Mouse (Mus musculus) hindbrain, postnatal 0 days (tissue): ENCODE measurements around the gene Nrbf2. TPM values are rescaled to one million over a fixed set of nuclear protein-coding genes. Genes with fewer than 3 reads are reported as not detected.

Experiments used
- ATAC-seq: fragments of 200-750 bp; cut with Nextera tagmentation; 2 replicates; pipeline ENCODE4 v1.8.0; 2017; ENCODE audit warnings: mild to moderate bottlenecking, moderate TSS enrichment, moderate library complexity
- DNase-seq: peaks from one replicate; pipeline ENCODE4 v3.0.0-alpha.2; 2015; ENCODE audit warnings: low spot score
- H3K27ac ChIP-seq: fragments of 300-500 bp; sonication (generic); 2 replicates; pipeline ENCODE4 v1.5.1; 2014; ENCODE audit warnings: mild to moderate bottlenecking
- H3K27me3 ChIP-seq: fragments of 300-500 bp; sonication (generic); 2 replicates; pipeline ENCODE4 v1.6.1; 2014; ENCODE audit warnings: low read length, mixed read lengths; ENCODE audit not compliant: insufficient read depth
- H3K36me3 ChIP-seq: fragments of 300-500 bp; sonication (generic); 2 replicates; pipeline ENCODE4 v1.6.1; 2014; ENCODE audit warnings: low read length, mixed read lengths; ENCODE audit not compliant: insufficient read depth
- H3K4me1 ChIP-seq: fragments of 300-500 bp; sonication (generic); 2 replicates; pipeline ENCODE4 v1.6.1; 2014; ENCODE audit warnings: antibody characterized with exemption, low read length, mixed read lengths; ENCODE audit not compliant: insufficient read depth
- H3K4me2 ChIP-seq: fragments of 300-500 bp; sonication (generic); 2 replicates; pipeline ENCODE4 v1.6.1; 2014; ENCODE audit warnings: low read depth, mild to moderate bottlenecking, low read length, moderate library complexity, mixed read lengths
- H3K4me3 ChIP-seq: fragments of 300-500 bp; sonication (generic); 2 replicates; pipeline ENCODE4 v1.5.1; 2014; ENCODE audit warnings: low read length
- H3K9ac ChIP-seq: fragments of 300-500 bp; sonication (generic); replicated peaks from 2 replicates; pipeline ENCODE4 v1.6.1; 2014; ENCODE audit warnings: mild to moderate bottlenecking, low read length, moderate library complexity, mixed read lengths
- H3K9me3 ChIP-seq: fragments of 300-500 bp; sonication (generic); 2 replicates; pipeline ENCODE4 v1.6.1; 2016; ENCODE audit warnings: low read length, mixed read lengths
- CTCF ChIP-seq: IDR thresholded peaks from 2 replicates; pipeline ENCODE4 v1.5.1; 2016; ENCODE audit warnings: antibody characterized with exemption, control low read depth, low read depth
- WGBS: fragments of 180-500 bp; shearing (Covaris S2); extraction: QIAGEN DNeasy Blood & Tissue Kit; methylation state at CpG from one replicate; pipeline ENCODE4 v1.1.7; 2014; 5-methylcytosine and 5-hydroxymethylcytosine counted together
- polyA plus RNA-seq: library from polyadenylated mRNA; unstranded; fragments of >200 nt; fragmentation: Nextera tagmentation; extraction: Ambion mirVana; gene quantifications from 2 replicates; pipeline ENCODE4 v1.2.1, GENCODE M21; 2015
- total RNA-seq: library from RNA; depleted of rRNA; stranded (reverse); fragments of >200 nt; gene quantifications from 2 replicates; pipeline ENCODE4 v1.2.3, GENCODE M21; 2014

Gene Nrbf2
- total and polyA plus RNA-seq, 2 experiments from 2014 or later = 10.6 to 33.9 TPM

GRCm38 (mm10) chr10:67302340-67302739 lies 17.2 kb upstream of the Nrbf2 start:
- ATAC-seq = no peak
- WGBS = 48% methylated on average over 2 of the region's 2 CpGs
- TF ChIP-seq CTCF = no peak
- no peaks in the 10 kb centered on the region for H3K9me3 ChIP-seq
- H3K27ac ChIP-seq = no peak overlapping the region
- no peaks in the 10 kb centered on the region for H3K4me1 ChIP-seq
- no peaks in the 10 kb centered on the region for H3K36me3 ChIP-seq
- no peak for DNase-seq
- H3K4me3 ChIP-seq = no peak overlapping the region
- H3K9ac ChIP-seq = no peak overlapping the region
- no peak overlapping the region for H3K4me2 ChIP-seq
- H3K27me3 ChIP-seq = no peaks in the 10 kb centered on the region

GRCm38 (mm10) chr10:67301046-67301445 lies 15.9 kb upstream of the Nrbf2 start:
- no peaks in the 10 kb centered on the region for H3K9me3 ChIP-seq
- no peak overlapping the region for H3K9ac ChIP-seq
- WGBS = 92% methylated on average over 6 of the region's 6 CpGs
- no peaks in the 10 kb centered on the region for H3K36me3 ChIP-seq
- no peaks in the 10 kb centered on the region for H3K27me3 ChIP-seq
- no peak overlapping the region for H3K27ac ChIP-seq
- H3K4me2 ChIP-seq = no peak overlapping the region
- DNase-seq (no peak), ATAC-seq (no peak)
- TF ChIP-seq CTCF = no peak
- H3K4me3 ChIP-seq = no peak overlapping the region
- H3K4me1 ChIP-seq = no peaks in the 10 kb centered on the region

GRCm38 (mm10) chr10:67299285-67299684 lies 14.2 kb upstream of the Nrbf2 start:
- DNase-seq (no peak), ATAC-seq (no peak)
- 68% methylated on average over 4 of the region's 4 CpGs for WGBS

GRCm38 (mm10) chr10:67298856-67299255 lies 13.8 kb upstream of the Nrbf2 start:
- 67% methylated on average over 5 of the region's 5 CpGs for WGBS
- Histone ChIP-seq H3K27ac (no peak overlapping the region), H3K4me3 (no peak overlapping the region), H3K4me1 (no peaks in the 10 kb centered on the region), H3K4me2 (no peak overlapping the region), H3K27me3 (no peaks in the 10 kb centered on the region), H3K9me3 (no peaks in the 10 kb centered on the region), H3K36me3 (no peaks in the 10 kb centered on the region), H3K9ac (no peak overlapping the region)
- no peak for TF ChIP-seq CTCF
- no peak for ATAC-seq
- DNase-seq = no peak

More at GRCm38 (mm10) chr10:67299285-67299684, 14.2 kb upstream of the Nrbf2 start:
- no peaks in the 10 kb centered on the region for H3K27me3 ChIP-seq
- H3K36me3 ChIP-seq = no peaks in the 10 kb centered on the region
- H3K4me3 ChIP-seq = no peak overlapping the region
- no peaks in the 10 kb centered on the region for H3K9me3 ChIP-seq
- no peak overlapping the region for H3K27ac ChIP-seq
- H3K4me2 ChIP-seq = no peak overlapping the region
- no peaks in the 10 kb centered on the region for H3K4me1 ChIP-seq
- H3K9ac ChIP-seq = no peak overlapping the region
- no peak for TF ChIP-seq CTCF

- H3K27ac ChIP-seq = no peak overlapping the region
- H3K4me2 ChIP-seq = no peak overlapping the region
- no peak for DNase-seq
- no peak for ATAC-seq
- WGBS = 94% methylated on average over 17 of the region's 17 CpGs
- H3K4me1 ChIP-seq = no peaks in the 10 kb centered on the region
- TF ChIP-seq CTCF = no peak
- H3K9me3 ChIP-seq = no peaks in the 10 kb centered on the region
- H3K27me3 ChIP-seq = no peaks in the 10 kb centered on the region
- no peak overlapping the region for H3K9ac ChIP-seq
- H3K36me3 ChIP-seq = no peaks in the 10 kb centered on the region
- H3K4me3 ChIP-seq = no peak overlapping the region
Measured at GRCm38 (mm10) chr10:67297175-67297855, 12.2 kb upstream of the Nrbf2 start.

GRCm38 (mm10) chr10:67296482-67297152 lies 11.5 kb upstream of the Nrbf2 start:
- DNase-seq = no peak
- no peak overlapping the region for H3K27ac ChIP-seq
- H3K36me3 ChIP-seq = no peaks in the 10 kb centered on the region
- no peaks in the 10 kb centered on the region for H3K27me3 ChIP-seq
- ATAC-seq = no peak
- H3K4me1 ChIP-seq = no peaks in the 10 kb centered on the region
- no peaks in the 10 kb centered on the region for H3K9me3 ChIP-seq
- TF ChIP-seq CTCF = no peak
- H3K4me2 ChIP-seq = no peak overlapping the region
- no peak overlapping the region for H3K4me3 ChIP-seq
- no peak overlapping the region for H3K9ac ChIP-seq
- WGBS = 84% methylated on average over 8 of the region's 8 CpGs

GRCm38 (mm10) chr10:67295938-67296466 lies 10.9 kb upstream of the Nrbf2 start:
- Histone ChIP-seq H3K9me3 (no peaks in the 10 kb centered on the region), H3K4me2 (no peak overlapping the region), H3K27me3 (no peaks in the 10 kb centered on the region), H3K36me3 (no peaks in the 10 kb centered on the region), H3K4me1 (no peaks in the 10 kb centered on the region), H3K4me3 (no peak overlapping the region), H3K27ac (no peak overlapping the region), H3K9ac (no peak overlapping the region)
- DNase-seq = no peak
- TF ChIP-seq CTCF = no peak
- ATAC-seq = no peak
- 82% methylated on average over 7 of the region's 7 CpGs for WGBS
